Mouse (Mus musculus) right cerebral cortex, adult 2 months (tissue): ENCODE data around the gene Tnfaip8l1.

Experiments
- DNase-seq, 2 experiments: peaks; one replicate each; pipeline ENCODE4 v3.0.0; 2021 to 2022; ENCODE audit warnings: low spot score in 2 of 2

Tnfaip8l1 gene

DNA sequence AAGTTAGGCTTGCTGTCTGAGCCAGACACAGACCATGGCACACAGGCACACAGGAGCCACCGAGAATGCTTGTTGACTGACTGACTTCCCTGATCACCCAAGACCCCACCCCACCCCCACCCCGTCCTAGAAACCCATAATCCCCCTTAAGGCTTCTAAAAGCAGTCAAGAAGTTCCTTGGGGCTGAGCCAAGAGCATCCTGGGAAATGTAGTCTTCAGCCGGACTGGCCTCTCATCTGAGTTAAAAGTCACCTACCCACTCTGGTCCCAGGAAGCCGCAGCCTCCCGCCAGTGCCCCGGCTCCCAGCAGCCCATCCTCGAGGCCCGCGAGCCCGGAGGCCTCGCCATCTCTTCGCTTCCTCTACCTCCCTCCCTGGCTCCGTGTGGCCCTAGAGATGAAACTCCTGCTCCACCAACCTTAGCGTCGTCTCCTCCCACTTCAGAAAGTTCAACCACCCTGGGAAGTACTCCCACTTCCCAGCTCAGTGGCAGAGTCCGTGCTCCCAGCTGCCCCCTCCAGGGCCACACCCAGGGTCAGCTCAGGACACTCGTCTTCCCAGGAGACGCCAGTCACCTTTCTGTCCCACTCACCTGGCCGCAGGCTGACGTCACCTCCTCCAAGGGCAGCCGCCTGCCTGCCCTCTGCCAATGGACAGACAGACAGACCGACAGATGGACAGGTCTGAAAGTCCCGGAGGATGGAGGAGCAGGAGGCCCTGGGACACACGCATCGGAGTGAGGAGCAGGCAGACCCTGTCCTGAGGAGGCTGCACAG, 24.3 kb upstream of the Tnfaip8l1 start:
- DNase-seq = no peak

DNA sequence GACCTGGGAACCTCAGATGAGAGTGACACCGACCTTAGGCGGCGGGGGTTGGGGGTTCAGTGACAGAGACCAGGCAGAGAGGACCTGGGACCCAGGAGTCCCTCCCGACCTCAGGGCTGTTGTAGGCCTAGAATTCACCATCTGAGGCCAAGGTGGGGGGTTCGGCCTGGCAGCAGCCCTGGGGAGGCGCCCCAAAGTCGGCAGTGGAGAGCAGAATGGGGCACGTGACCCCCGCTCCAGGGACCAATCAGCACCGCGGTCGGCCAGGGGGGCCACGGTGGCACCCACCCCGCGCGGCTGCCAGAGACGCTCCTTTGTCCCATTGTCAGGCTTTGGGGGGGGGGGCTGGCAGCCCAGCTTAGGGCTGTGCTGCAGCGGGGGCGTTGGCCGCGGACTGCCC, 22.9 kb upstream of the Tnfaip8l1 start:
- DNase-seq = no peak

DNA sequence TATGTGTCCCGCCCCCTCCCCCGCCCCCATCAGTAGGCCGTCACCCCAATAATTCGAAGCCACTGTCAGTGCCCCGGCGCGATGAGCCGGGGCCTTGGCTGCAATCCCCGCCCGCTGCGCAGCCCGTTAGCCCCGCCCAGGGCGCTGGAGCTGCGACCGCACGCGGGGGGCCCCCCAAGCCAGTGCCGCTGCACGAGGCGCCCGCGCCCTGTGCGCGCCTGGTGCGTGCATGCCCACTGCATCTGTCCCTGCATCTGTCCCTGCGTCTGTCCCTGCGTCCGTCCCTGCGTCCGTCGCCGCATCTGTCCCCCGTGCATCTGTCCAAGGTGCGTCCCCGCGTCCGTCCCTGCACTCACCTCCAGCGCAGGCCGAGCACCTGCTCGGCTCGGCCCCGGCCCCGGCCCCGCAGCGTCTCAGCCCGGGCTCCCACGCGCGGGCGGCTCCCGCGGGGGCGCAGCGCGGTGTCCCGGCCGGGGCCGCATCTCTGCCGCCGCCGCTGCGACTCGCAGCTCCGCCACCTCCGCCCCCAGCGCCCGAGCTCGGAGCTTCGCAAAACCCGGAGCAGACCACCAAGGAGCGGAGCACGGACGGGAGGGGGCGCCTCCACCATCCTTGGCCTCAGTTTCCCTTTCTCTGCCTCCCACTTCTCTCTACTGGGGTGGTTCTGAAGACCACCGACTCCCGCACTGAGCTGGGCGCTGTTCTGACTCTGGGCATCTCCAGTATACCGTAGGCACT, 22.2 kb upstream of the Tnfaip8l1 start, which contains the start of gene Sema6b:
Gene Sema6b, minus strand, starts transcription at position 486 of the 738 bp plus-strand sequence.
- peak; percentile 80 to 83 for DNase-seq

DNA sequence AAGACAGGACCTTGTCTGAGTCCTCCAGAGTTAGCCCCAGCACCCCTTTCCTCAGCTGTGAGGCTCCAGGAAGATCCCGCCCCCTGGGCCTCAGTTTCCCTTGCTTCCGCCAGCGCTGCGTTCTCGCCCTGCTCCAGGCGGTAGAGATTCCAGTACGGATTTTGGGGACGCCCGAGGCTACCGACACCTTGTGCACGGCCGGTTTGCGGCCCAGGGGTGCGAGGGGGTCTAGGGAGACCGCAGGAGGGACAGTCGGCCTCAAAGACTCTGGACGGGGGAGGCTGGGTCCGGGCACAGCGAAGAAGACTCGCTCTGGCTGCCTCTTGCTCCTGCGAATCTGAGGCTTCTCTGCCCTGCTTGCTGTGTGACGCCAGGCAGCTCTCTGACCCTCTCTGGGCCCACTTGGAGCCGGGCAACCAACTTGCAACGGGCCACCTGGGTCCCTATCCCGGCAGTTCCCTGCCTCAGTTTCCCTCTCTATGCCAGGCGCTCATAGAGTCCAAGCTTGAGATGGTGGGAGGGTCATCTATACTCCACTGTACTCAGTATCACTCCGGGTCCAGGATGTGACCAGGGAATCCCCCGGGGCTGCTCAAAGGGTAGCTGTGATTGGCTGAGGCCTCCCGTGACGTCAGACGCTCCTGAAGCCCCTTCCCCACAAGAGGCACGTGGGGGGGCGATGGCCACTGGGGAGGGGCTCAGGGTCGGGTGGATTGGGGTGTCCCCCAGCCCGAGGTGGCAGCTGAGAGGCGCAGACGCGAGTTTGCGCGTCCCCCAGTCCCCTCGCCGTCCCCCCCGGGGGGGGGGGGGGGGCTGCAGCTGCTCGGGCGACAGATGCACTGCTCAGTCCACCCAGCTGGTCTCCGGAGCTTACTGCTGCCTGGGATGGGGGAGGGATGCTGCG, 20.3 kb upstream of the Tnfaip8l1 start:
- DNase-seq = peak; percentile 75 to 76

DNA sequence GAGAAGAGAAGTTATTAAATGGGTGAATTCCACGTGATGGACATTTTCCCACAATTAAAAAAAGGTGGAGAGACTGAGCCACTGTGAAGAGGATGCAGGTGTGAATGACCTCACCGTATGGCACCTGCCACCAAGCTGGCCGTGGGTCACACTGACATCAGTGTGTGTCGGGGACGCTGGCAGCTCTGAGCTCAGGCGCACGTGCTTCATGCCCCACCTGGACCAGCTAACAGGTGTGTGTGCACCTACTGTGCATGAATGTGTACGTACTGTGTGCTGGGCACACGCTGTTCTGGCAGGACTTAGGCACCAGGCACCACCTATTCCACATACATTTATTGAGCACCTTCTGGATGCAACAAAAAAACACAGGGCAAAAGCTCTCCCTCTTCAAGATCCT, 17.7 kb upstream of the Tnfaip8l1 start:
- no peak for DNase-seq

DNA sequence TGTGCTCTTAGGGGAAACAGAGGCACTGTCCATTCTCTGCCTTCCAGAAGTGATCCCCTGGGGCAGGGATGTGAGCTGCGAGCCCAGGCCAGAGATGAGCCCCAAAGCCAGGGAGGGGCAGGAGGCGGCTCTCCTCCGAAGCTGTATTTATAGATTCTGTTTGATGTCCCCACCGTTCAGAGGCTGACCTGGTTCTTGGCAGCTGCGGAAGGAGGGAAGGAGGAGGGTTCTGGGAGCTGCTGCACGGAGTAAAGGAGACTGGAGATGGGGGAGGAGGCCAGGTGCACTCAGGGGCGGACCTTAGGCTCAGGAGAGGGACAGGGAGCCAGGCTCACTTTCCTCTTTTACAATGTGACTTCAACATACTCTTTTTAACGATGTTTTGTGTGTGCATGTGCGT, 16.1 kb upstream of the Tnfaip8l1 start:
- no peak for DNase-seq

DNA sequence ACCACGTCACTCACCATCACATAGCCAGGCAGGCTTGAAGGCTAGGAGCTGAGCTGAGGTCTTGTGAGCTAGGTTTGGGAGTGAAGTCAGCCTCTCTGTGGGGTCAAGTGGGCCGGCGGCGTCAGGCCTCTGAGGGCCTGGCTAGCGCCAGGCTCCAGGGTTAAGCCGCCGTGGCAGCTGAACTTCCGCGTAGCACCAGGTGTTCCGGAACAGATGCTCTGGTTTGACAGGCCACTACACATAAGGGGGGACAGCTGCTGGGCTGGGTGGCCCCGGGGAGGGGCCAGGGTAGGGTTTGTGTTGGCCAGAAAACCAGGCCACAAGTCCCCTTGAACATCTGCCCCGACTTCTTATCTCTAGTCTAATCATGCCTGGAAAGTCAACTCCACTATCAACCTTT, 14.9 kb upstream of the Tnfaip8l1 start:
- no peak for DNase-seq

DNA sequence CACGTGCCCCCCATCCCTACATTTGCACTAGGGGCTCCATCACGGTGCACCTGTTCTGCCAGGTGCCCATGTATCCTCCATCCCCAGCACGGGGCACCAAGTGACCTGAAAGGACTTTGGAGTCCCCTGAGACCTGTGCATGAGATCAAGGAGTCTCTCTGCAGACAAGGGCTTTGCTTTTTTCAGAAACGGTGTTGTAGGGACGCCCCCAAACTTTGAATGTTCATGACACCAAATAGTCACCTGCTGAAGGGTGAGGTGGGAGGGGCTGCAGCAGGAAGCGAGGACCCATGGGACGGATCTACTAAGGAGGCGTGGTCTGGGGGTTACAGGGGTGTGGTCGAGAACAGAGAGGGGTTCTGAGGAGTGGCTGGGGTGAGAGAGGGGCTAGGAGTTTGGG, 14.0 kb upstream of the Tnfaip8l1 start:
- DNase-seq = no peak

DNA sequence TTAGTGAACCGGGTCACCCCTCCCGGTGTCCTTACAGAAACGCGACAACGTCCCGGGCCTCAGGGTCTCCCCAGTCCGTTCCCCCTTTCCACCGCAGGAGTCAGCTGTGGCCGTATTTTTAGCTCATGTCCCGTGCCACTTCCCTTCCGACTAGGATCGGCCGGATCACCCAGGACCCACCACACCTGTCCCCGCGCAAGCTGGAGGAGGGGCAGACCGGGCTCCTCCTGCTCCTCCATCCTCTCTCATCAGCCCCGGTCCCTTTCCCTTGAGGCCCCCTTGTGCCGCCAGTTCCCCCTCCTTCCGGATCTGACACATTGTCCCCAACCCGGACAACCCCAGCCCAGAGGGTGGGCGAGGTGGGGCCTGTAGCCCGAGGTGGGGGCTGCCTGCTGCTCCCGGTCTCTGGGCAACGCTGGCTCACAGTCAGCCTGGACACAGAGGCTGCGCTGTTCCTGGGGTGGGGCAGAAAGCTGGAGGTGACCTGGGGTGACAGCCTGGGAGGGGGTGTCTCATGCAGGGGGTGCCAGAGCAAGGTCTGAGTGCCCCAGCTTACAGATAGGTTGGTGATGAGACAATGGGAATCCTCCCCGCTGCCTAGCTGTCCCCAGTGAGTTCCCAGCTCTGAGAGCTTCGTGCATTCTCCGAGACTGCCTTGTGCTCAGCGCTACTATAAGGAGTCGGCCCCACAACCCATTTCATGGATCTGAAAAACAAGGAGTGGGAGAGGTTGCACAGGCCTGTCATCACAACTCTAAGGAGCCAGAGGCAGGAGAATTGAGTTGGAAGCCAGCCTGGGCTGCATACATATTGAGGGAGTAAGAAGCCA, 13.3 kb upstream of the Tnfaip8l1 start:
- no peak for DNase-seq

DNA sequence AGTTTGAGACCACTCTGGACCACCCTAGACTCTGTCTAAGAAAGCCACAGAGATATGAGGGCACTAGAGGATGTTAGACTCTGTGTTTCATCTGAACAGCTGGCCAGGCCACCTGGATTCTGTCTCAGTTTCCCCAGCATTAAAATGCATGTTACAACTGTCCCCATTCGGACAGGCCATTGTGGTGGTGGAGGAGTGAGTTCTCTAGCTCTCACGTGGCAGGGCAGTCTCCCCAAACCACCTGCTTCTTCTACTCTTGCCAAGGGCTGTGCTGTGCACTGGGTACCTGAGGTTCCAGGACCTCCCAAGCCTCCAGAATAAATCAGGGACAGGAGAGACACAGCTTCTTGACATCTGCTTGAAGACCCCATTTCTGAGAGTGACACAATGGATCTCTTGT, 12.4 kb upstream of the Tnfaip8l1 start:
- no peak for DNase-seq

DNA sequence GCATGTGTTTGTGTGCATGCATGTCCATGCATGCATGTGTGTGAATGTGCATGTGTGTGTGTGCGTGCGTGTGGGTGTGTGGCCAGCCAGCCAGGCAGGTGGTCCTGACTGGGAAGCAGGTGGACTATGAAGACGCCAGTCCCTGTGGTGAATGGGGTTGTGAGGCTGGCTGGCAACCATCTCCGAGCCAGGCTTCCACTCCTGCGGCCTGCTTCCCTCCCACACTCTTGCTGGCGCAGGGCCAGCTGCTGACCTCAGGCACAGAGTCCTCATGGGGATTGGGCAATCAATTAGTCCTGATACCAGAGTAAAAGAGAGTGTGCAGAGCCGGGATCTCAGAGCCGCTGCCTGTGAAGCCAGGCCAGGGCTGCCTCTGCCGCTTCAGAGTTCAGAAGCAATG, 8.6 kb upstream of the Tnfaip8l1 start:
- DNase-seq = no peak

DNA sequence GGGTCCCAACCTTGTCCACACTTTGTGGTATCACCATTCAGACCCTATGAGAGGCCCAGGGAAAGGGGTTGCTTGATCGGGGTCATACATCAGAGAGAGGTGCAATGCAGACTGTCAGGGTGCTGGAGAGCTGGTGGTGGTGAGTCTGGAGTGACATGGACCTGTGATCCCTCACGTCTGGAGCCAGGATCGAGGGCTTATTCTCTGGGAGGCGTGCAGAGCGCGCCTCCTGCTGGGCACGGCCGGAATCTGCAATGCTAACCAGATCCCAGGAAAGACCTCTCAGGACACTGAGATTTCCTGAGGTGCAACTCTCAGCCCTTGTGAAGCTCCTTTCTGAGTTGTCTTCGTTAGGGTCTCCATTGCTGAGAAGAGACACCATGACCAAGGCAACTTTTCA, 2.5 kb upstream of the Tnfaip8l1 start:
- peak; percentile 61 to 62 for DNase-seq

DNA sequence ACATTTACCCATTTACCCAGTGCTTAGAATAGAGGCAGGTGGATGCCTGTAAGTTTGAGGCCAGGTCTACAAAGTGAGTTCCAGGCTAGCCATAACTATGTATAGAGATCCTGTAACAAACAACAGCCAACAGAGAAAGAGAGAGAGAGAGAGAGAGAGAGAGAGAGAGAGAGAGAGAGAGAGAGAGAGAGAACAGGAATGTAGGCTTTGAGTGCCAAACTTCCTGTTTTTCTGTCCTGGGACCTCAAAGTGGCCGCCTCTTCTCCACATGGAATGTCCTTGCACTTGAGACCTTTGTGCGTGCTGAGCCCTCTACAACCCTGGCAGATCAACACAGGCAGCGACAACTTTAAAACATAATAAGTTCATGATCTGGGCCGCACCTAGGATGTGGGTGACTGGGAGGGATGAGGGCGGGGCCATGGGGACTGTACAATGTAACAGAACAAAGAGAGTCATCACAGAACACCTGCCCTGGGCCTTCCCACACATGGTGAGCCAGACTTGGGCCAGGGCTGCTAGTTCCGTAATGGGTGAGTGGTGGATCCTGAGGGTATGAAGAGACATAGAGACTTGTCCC, 1.3 kb downstream of the Tnfaip8l1 start:
- DNase-seq = no peak

DNA sequence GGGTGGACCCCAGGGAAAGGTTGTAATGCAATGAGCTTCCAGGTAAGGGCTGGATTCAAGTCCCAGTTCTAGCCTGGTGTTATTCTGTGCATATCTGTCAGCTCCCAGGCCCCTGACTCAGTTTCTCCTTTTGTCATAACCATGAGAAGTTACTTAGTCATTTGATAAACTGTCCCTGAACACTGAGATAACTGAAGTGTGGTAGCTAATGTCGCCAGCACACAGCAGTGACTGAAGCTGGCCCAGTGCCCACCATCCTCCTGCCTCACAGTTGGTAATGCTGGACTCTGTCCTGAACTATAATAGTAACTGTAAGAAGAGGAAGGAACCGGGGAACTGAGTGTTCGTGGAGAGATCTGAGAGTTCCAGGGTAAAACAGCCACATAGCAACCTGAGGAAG, 2.2 kb downstream of the Tnfaip8l1 start:
- DNase-seq = no peak

DNA sequence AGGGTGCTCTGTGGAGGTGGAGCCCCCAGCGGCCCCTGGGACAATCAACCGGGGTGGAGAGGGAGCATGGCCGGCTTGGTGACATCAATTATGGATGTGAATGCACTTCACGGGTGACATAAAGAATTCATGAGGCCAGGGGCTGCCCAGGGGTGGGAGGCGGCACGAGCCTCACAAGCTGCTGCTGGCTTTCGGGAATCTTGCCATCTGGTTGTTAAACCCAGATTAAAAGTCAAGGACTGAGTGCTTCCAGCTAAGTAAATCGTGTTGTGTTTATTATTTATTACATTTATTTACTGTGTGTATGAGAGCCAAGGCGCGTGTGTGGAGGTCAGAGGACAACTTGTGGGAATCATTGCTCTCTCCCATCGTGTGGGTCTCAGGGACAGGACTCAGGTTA, 3.4 kb downstream of the Tnfaip8l1 start:
- no peak for DNase-seq

DNA sequence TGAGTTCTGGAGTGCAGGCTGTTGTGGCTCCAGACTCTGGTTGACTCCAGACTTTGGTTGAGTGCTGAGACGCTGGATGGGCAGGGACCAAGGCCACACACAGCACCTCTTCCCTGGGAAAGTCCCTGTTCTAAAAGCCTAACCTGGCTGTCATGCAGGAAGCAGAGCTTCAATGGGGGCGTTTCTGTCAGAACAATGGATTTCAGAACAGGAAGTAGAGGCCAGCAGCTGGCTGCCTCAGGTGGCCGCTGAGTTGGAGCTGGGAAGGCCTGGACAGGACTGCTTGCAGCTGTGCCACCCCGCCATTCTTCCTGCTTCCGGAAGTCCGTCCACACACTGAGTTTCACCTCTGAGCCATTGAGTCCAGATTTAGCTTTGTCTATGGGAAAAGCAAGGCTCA, 7.6 kb downstream of the Tnfaip8l1 start:
- DNase-seq = no peak

DNA sequence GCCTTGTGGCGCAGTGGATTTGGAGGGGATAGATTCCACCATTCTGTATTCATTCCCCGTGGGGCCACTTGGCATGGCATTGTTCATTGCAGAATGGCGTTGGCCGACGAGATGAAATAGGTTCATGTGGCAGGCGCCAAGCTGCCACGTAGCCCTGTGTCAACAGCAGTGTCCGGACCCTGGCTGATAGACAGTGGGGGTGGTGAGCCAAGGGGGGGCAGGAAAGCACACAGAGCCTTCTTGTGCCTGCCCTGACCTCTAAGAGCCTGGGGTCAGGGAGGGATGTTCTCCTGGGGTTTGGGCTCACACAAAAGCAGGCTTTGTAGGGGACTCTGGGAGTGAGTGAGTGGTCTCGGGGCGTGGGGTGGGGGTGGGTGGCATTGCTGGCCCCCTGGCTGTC, 8.4 kb downstream of the Tnfaip8l1 start:
- DNase-seq = no peak

DNA sequence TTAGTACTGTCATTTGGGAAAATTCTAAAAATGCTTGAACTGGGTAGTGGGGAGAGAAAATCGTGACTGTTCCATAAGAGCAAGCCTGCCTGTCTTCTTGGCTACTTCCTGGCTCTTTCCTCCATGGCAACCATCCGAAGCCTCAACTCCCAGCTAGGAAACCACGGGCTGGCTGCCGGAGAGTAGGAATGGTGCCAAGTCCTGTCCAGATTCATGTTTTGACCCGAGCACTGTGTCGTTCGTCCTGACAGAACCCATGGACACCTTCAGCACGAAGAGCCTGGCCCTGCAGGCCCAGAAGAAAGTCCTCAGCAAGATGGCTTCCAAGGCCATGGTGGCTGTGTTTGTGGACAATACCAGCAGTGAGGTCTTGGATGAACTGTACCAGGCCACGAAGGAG, 9.2 kb downstream of the Tnfaip8l1 start:
- no peak for DNase-seq

DNA sequence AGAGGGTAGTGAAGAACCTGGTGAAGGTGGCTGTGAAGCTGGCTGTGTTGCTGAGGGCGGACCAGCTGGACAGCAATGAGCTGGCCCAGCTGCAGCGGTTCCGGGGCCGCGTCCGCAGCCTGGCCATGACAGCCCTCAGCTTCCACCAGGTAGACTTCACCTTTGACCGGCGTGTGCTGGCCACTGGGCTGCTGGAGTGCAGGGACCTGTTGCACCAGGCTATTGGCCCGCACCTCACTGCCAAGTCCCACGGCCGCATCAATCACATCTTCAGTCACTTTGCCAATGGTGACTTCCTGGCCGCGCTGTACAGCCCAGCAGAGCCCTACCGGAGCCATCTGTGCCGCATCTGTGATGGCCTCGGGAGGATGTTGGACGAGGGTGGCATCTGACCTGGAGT, 9.6 kb downstream of the Tnfaip8l1 start:
- no peak for DNase-seq

DNA sequence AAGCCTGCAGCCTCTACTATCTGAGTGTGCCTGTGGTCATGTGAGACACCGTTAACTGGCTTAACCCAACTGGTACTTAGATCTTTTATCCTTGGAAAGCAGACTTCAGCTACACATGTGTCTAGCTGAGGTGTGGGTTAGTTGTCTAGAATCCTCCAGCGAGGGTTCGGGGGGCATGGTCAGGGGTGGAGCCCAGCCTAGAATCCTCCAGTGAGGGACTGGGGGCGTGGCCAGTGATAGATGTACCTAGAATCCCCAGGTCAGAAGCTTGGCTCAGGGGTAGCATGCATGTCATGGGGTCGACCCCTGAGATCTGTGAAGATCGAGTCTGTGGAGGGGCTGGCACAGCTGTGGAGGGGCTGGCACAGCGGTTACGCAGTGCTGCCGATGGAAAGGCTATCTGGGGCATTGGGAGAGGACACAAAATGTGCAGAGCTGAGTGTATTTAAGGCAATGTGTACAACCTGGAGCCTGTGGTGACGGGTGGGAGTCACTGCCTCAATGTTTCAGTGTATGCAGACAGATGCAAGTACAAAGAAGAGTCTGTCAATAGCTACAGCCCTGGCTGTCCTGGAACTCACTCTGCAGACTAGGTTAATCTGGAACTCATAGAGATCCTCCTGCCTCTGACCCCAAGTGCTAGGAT, 11.2 kb downstream of the Tnfaip8l1 start:
- no peak for DNase-seq

DNA sequence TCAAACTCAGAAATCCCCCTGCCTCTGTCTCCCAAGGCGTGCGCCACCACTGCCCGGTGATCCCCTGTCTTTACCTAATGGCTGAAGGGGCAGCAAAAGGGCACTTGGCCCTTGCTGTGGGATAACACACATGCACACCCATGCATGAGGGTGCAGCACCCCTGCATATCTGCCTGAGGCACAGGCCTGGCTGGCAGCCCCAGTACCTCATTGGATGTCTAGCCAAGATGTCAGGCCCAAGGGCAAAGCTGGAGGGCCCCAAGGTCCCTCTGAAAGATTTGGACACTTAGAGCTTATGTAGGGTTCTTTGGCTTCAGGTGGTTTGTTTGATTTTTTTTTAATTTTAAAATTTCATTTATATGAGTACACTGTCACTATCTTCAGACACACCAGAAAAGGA, 13.1 kb downstream of the Tnfaip8l1 start:
- no peak for DNase-seq
